7 mouse cellular contexts compared by ENCODE assay signal in the genomic region with DNA sequence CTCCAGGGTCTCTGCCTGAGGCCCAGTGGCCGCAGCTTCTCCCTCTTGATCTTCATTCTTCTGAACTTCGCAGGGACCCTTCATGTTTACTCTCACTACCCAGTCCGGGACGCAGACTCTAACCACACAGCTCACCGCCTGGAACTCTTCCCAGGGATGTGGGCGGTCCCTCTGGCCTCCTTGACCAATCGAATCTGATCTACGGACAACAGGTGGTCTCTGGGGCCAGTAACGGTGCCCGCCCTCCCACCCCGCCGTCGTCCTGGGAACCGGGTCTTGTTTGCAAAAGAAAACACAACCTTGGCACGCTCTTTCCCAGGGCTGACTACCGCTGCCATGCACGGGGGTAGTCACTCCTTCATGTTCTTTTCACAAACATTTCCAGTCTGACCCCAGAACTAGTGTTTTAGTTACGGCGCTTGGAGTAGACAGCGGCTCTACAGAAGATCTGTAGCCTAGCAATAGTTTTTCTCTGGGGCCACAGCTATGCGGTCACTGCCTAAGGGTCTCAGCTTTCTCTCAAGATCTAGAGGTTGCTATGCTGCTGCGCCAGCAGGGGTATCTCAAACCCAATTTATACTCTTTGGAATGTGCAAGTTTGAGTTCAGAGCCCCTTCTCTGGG. TPM values are rescaled to one million over a fixed set of nuclear protein-coding genes. Genes with fewer than 3 reads are reported as not detected.
DNase-seq lines count a peak whose midpoint lies in the region; ATAC-seq and TF ChIP-seq lines count a peak whose summit lies in the region.

Gene Lrrc74b (minus strand): TSS at position 120 of the 623 bp plus-strand sequence.

- DNase-seq in adrenal gland, adult (ENCODE audit: inconsistent age in 2 of 2, low spot score in 1 of 2): peak; percentile 71 to 78
- DNase-seq in embryo, embryonic 11.5 days (ENCODE audit: low read depth, low spot score): peak; percentile 64
- peak; percentile 68 to 72 for DNase-seq in heart, adult 2 months
- DNase-seq in kidney, adult 11 months: peak; percentile 29
- peak; percentile 86 for DNase-seq in lung, embryonic 14.5 days
- peak; percentile 82 for DNase-seq in retina, embryonic 14.5 days (ENCODE audit: low spot score)
- no peak for DNase-seq in thymus, adult 18-20 months

- H3K4me1 ChIP-seq in heart, adult 2 months (ENCODE audit: control insufficient read depth, insufficient read depth, low read length): no peaks in the 10 kb centered on the region
- H3K4me1 ChIP-seq in lung, embryonic 14.5 days (ENCODE audit: insufficient read depth): peaks cover 9% of the 10 kb centered on the region; the same call in 1 of the 2 replicates

- H3K9ac ChIP-seq in heart, adult 2 months (ENCODE audit: low read depth, low read length): 0 out of 2 replicates have a peak within 1 kb of the TSS, but pooled peaks have one; percentile 3
- peak within 1 kb of the TSS; percentile 44 for H3K9ac ChIP-seq in lung, embryonic 14.5 days

- TF ChIP-seq CTCF in heart, adult 2 months (IDR thresholded peaks at IDR 0.05): no peak
- TF ChIP-seq CTCF in lung, embryonic 14.5 days (IDR thresholded peaks at IDR 0.05; ENCODE audit: low read depth): no peak; the same call in 1 of the 2 replicates

- H3K9me3 ChIP-seq in lung, embryonic 14.5 days (ENCODE audit: low read depth, low read length): no peaks in the 10 kb centered on the region

- no peaks in the 10 kb centered on the region for H3K79me2 ChIP-seq in heart, adult 2 months (replicated peaks; ENCODE audit: control insufficient read depth, insufficient read depth, low read length)

- H3K4me2 ChIP-seq in lung, embryonic 14.5 days: peak within 1 kb of the TSS; percentile 58

- intact Hi-C loops in heart, adult 2 months (cut with DNase I): no loop called here

- WGBS in heart, adult 2 months: 6% methylated on average over 22 of the region's 22 CpGs
- WGBS in lung, embryonic 14.5 days: 2% methylated on average over 22 of the region's 22 CpGs

- no peak for TF ChIP-seq POLR2A in heart, adult 2 months (IDR thresholded peaks at IDR 0.05; ENCODE audit: insufficient read depth, low read depth, low read length)

- no peaks in the 10 kb centered on the region for H3K27me3 ChIP-seq in heart, adult 2 months (ENCODE audit: control insufficient read depth, insufficient read depth, low read length)
- no peaks in the 10 kb centered on the region for H3K27me3 ChIP-seq in lung, embryonic 14.5 days (ENCODE audit: insufficient read depth, low read length)

- H3K36me3 ChIP-seq in heart, adult 2 months (ENCODE audit: control insufficient read depth, insufficient read depth, low read length): no peaks in the 10 kb centered on the region
- H3K36me3 ChIP-seq in lung, embryonic 14.5 days (ENCODE audit: insufficient read depth): no peaks in the 10 kb centered on the region

- H3K27ac ChIP-seq in heart, adult 2 months: no peak within 1 kb of the TSS; the same call in 1 of the 2 replicates
- peak within 1 kb of the TSS; percentile 72 for H3K27ac ChIP-seq in lung, embryonic 14.5 days (ENCODE audit: low read depth)

- peak within 1 kb of the TSS; percentile 44 for H3K4me3 ChIP-seq in heart, adult 2 months
- peak within 1 kb of the TSS; percentile 21 for H3K4me3 ChIP-seq in lung, embryonic 14.5 days (ENCODE audit: low read depth, low read length)

- ATAC-seq in lung, embryonic 14.5 days (ENCODE audit: insufficient read depth): peak; percentile 89

- no peak for TF ChIP-seq EP300 in heart, adult 2 months (IDR thresholded peaks at IDR 0.05; ENCODE audit: insufficient read depth, low read depth, low read length)

RNA-seq across cellular contexts. Expression of gene Lrrc74b, which starts in this region (rescaled TPM):
- not detected for total RNA-seq in heart, adult 2 months (2021)
- 0.12 and 0.61 TPM in 2 replicates for polyA plus RNA-seq in heart, adult 2 months (2012; rRNA removed)
- 0.31 and 0.42 TPM in 2 replicates for polyA plus RNA-seq in lung, embryonic 14.5 days (2014; fragmentation: Nextera tagmentation; extraction: Ambion mirVana)

Comparison
In these comparisons a context has a peak if more than half of its experiments do, and no peak if none do; other contexts are left out.
1. Peak in DNase-seq, H3K4me3 ChIP-seq and H3K9ac ChIP-seq in heart, adult 2 months; RNA of the gene not detected or under 1 TPM.
2. Peak in DNase-seq, ATAC-seq, H3K4me3 ChIP-seq, H3K27ac ChIP-seq, H3K9ac ChIP-seq and H3K4me2 ChIP-seq in lung, embryonic 14.5 days; RNA of the gene not detected or under 1 TPM.
3. DNase-seq: peak in adrenal gland, adult (2 of 2), embryo, embryonic 11.5 days (single experiment), kidney, adult 11 months (single experiment) and retina, embryonic 14.5 days (single experiment); none in thymus, adult 18-20 months (0 of 2).